Mouse (Mus musculus): ENCODE data around the gene Creb3. TPM values are rescaled to one million over a fixed set of nuclear protein-coding genes. Genes with fewer than 3 reads are reported as not detected.

The Creb3 gene
- polyA plus RNA-seq (2015; fragmentation: Nextera tagmentation; extraction: Ambion mirVana) = 36.2 and 41.2 TPM in 2 replicates

- WGBS (ENCODE audit: insufficient replicate concordance) = under 1% methylated on average over 57 of the region's 62 CpGs
- Histone ChIP-seq H3K36me3 (replicated peaks; ENCODE audit: insufficient read depth, low read length) (peaks cover 33% of the 10 kb centered on the region), H3K4me3 (ENCODE audit: low read depth, low read length) (peak within 1 kb of the TSS; percentile 75), H3K27ac (ENCODE audit: low read depth) (peak within 1 kb of the TSS; percentile 99), H3K4me2 (ENCODE audit: low read depth, low read length) (peak within 1 kb of the TSS; percentile 95), H3K27me3 (ENCODE audit: insufficient read depth, low read length) (no peaks in the 10 kb centered on the region), H3K4me1 (ENCODE audit: insufficient read depth) (peaks cover 49% of the 10 kb centered on the region), H3K9me3 (ENCODE audit: low read length) (no peaks in the 10 kb centered on the region), H3K9ac (replicated peaks) (peak within 1 kb of the TSS; percentile 89)
- peak; percentile 93 for DNase-seq
- TF ChIP-seq EP300 (IDR thresholded peaks at IDR 0.05; ENCODE audit: low read depth) (peak; percentile 52; the same call in 1 of the 2 replicates), CTCF (IDR thresholded peaks at IDR 0.05; ENCODE audit: low read depth) (0 out of 2 replicates have a peak, but pooled peaks have one; percentile 21)
- peak; percentile 89 for ATAC-seq
Observed at GRCm38 (mm10) chr4:43561997-43562768, at the start of gene Creb3, which contains the start of gene Tln1. TSS of gene Creb3 (plus strand) at chr4:43562332. TSS of gene Tln1 (minus strand) at chr4:43562691.

GRCm38 (mm10) chr4:43512653-43513052 lies 49.5 kb upstream of the Creb3 start:
- 0 out of 2 replicates have a peak, but pooled peaks cover 5% of the 10 kb centered on the region for H3K27me3 ChIP-seq (ENCODE audit: insufficient read depth, low read length)
- 71% methylated on average over 7 of the region's 7 CpGs for WGBS (ENCODE audit: insufficient replicate concordance)
- H3K4me1 ChIP-seq (ENCODE audit: insufficient read depth) = peaks cover 13% of the 10 kb centered on the region
- no peaks in the 10 kb centered on the region for H3K36me3 ChIP-seq (replicated peaks; ENCODE audit: insufficient read depth, low read length)
- TF ChIP-seq EP300 (IDR thresholded peaks at IDR 0.05; ENCODE audit: low read depth) (no peak), CTCF (IDR thresholded peaks at IDR 0.05; ENCODE audit: low read depth) (no peak)
- ATAC-seq (no peak), DNase-seq (no peak)
- no peak overlapping the region for H3K4me3 ChIP-seq (ENCODE audit: low read depth, low read length)
- H3K27ac ChIP-seq (ENCODE audit: low read depth) = no peak overlapping the region
- H3K9ac ChIP-seq (replicated peaks) = no peak overlapping the region
- no peaks in the 10 kb centered on the region for H3K9me3 ChIP-seq (ENCODE audit: low read length)
- H3K4me2 ChIP-seq (ENCODE audit: low read depth, low read length) = no peak overlapping the region

GRCm38 (mm10) chr4:43513300-43513699 lies 48.8 kb upstream of the Creb3 start:
- H3K4me1 ChIP-seq (ENCODE audit: insufficient read depth) = peaks cover 7% of the 10 kb centered on the region
- no peaks in the 10 kb centered on the region for H3K36me3 ChIP-seq (replicated peaks; ENCODE audit: insufficient read depth, low read length)
- WGBS (ENCODE audit: insufficient replicate concordance) = 75% methylated on average over 4 of the region's 4 CpGs
- H3K4me2 ChIP-seq (ENCODE audit: low read depth, low read length) = no peak overlapping the region
- TF ChIP-seq EP300 (IDR thresholded peaks at IDR 0.05; ENCODE audit: low read depth) (no peak), CTCF (IDR thresholded peaks at IDR 0.05; ENCODE audit: low read depth) (no peak)
- 0 out of 2 replicates have a peak, but pooled peaks cover 5% of the 10 kb centered on the region for H3K27me3 ChIP-seq (ENCODE audit: insufficient read depth, low read length)
- DNase-seq (no peak), ATAC-seq (no peak)
- H3K9ac ChIP-seq (replicated peaks) = no peak overlapping the region
- no peak overlapping the region for H3K4me3 ChIP-seq (ENCODE audit: low read depth, low read length)
- H3K9me3 ChIP-seq (ENCODE audit: low read length) = no peaks in the 10 kb centered on the region
- H3K27ac ChIP-seq (ENCODE audit: low read depth) = no peak overlapping the region

GRCm38 (mm10) chr4:43513791-43514190 lies 48.3 kb upstream of the Creb3 start:
- ATAC-seq (no peak), DNase-seq (no peak)
- no peaks in the 10 kb centered on the region for H3K36me3 ChIP-seq (replicated peaks; ENCODE audit: insufficient read depth, low read length)
- peaks cover 5% of the 10 kb centered on the region; the same call in 1 of the 2 replicates for H3K4me1 ChIP-seq (ENCODE audit: insufficient read depth)
- H3K4me2 ChIP-seq (ENCODE audit: low read depth, low read length) = no peak overlapping the region
- 0 out of 2 replicates have a peak, but pooled peaks cover 2% of the 10 kb centered on the region for H3K27me3 ChIP-seq (ENCODE audit: insufficient read depth, low read length)
- H3K9ac ChIP-seq (replicated peaks) = no peak overlapping the region
- H3K27ac ChIP-seq (ENCODE audit: low read depth) = no peak overlapping the region
- no peak overlapping the region for H3K4me3 ChIP-seq (ENCODE audit: low read depth, low read length)
- TF ChIP-seq EP300 (IDR thresholded peaks at IDR 0.05; ENCODE audit: low read depth) (no peak), CTCF (IDR thresholded peaks at IDR 0.05; ENCODE audit: low read depth) (no peak)
- WGBS (ENCODE audit: insufficient replicate concordance) = 79% methylated on average over 4 of the region's 4 CpGs
- H3K9me3 ChIP-seq (ENCODE audit: low read length) = no peaks in the 10 kb centered on the region

GRCm38 (mm10) chr4:43515764-43516708 lies 46.1 kb upstream of the Creb3 start:
- no peak overlapping the region for H3K27ac ChIP-seq (ENCODE audit: low read depth)
- H3K36me3 ChIP-seq (replicated peaks; ENCODE audit: insufficient read depth, low read length) = no peaks in the 10 kb centered on the region
- no peaks in the 10 kb centered on the region for H3K9me3 ChIP-seq (ENCODE audit: low read length)
- DNase-seq = no peak
- peaks cover 9% of the 10 kb centered on the region; the same call in 1 of the 2 replicates for H3K27me3 ChIP-seq (ENCODE audit: insufficient read depth, low read length)
- H3K4me3 ChIP-seq (ENCODE audit: low read depth, low read length) = no peak overlapping the region
- no peak overlapping the region for H3K4me2 ChIP-seq (ENCODE audit: low read depth, low read length)
- TF ChIP-seq EP300 (IDR thresholded peaks at IDR 0.05; ENCODE audit: low read depth) (no peak), CTCF (IDR thresholded peaks at IDR 0.05; ENCODE audit: low read depth) (no peak)
- H3K9ac ChIP-seq (replicated peaks) = no peak overlapping the region
- ATAC-seq = no peak
- H3K4me1 ChIP-seq (ENCODE audit: insufficient read depth) = peaks cover 11% of the 10 kb centered on the region; the same call in 1 of the 2 replicates
- 46% methylated on average over 11 of the region's 11 CpGs for WGBS (ENCODE audit: insufficient replicate concordance)
